Mouse (Mus musculus) embryonic facial prominence, embryonic 15.5 days (tissue): ENCODE results near the gene Ptprz1. TPM values are rescaled to one million over a fixed set of nuclear protein-coding genes. Genes with fewer than 3 reads are reported as not detected.

Experiments used
- ATAC-seq: fragments of 200-750 bp; cut with Nextera tagmentation; 2 replicates; pipeline ENCODE4 v1.8.0; 2017; ENCODE audit warnings: low read depth, moderate TSS enrichment; ENCODE audit not compliant: insufficient number of reproducible peaks, low FRiP score, low TSS enrichment
- H3K27ac ChIP-seq: fragments of 300-500 bp; sonication (generic); replicated peaks from 2 replicates; pipeline ENCODE4 v1.5.1; 2015; ENCODE audit warnings: mild to moderate bottlenecking, inconsistent platforms
- H3K27me3 ChIP-seq: fragments of 300-500 bp; sonication (generic); 2 replicates; pipeline ENCODE4 v1.6.1; 2015; ENCODE audit warnings: inconsistent platforms
- H3K36me3 ChIP-seq: fragments of 300-500 bp; sonication (generic); 2 replicates; pipeline ENCODE4 v1.6.1; 2015; ENCODE audit warnings: mild to moderate bottlenecking, inconsistent platforms
- H3K4me1 ChIP-seq: fragments of 300-500 bp; sonication (generic); 2 replicates; pipeline ENCODE4 v1.6.1; 2015; ENCODE audit warnings: inconsistent platforms
- H3K4me2 ChIP-seq: fragments of 300-500 bp; sonication (generic); replicated peaks from 2 replicates; pipeline ENCODE4 v1.6.1; 2015; ENCODE audit warnings: mild to moderate bottlenecking, inconsistent platforms
- H3K4me3 ChIP-seq: fragments of 300-500 bp; sonication (generic); replicated peaks from 2 replicates; pipeline ENCODE4 v1.5.1; 2015; ENCODE audit warnings: mild to moderate bottlenecking, inconsistent platforms
- H3K9ac ChIP-seq: fragments of 300-500 bp; sonication (generic); 2 replicates; pipeline ENCODE4 v1.6.1; 2015; ENCODE audit warnings: inconsistent platforms
- H3K9me3 ChIP-seq: fragments of 300-500 bp; sonication (generic); replicated peaks from 2 replicates; pipeline ENCODE4 v1.6.1; 2016; ENCODE audit warnings: inconsistent platforms
- WGBS: fragments of 180-500 bp; shearing (Covaris S2); methylation state at CpG from one replicate; pipeline ENCODE4 v1.1.7; 2015; 5-methylcytosine and 5-hydroxymethylcytosine counted together
- polyA plus RNA-seq: library from polyadenylated mRNA; unstranded; fragments of >200 nt; fragmentation: Nextera tagmentation; extraction: Ambion mirVana; gene quantifications from 2 replicates; pipeline ENCODE4 v1.2.1, GENCODE M21; 2015

Ptprz1 gene
- polyA plus RNA-seq, 1 experiment from 2014 or later, result 17.3 TPM

- no peak for ATAC-seq
- Histone ChIP-seq H3K4me2 (no peak overlapping the region), H3K9me3 (no peaks in the 10 kb centered on the region), H3K36me3 (no peaks in the 10 kb centered on the region), H3K9ac (no peak overlapping the region), H3K4me3 (no peak overlapping the region), H3K27me3 (no peaks in the 10 kb centered on the region), H3K27ac (no peak overlapping the region), H3K4me1 (no peaks in the 10 kb centered on the region)
- 7% methylated on average over 1 of the region's 1 CpGs for WGBS
Observed at GRCm38 (mm10) chr6:22922880-22923279, 47.6 kb downstream of the Ptprz1 start.

GRCm38 (mm10) chr6:22932768-22933265, 57.5 kb downstream of the Ptprz1 start:
- H3K36me3 ChIP-seq, result no peaks in the 10 kb centered on the region
- H3K4me2 ChIP-seq, result no peak overlapping the region
- H3K4me1 ChIP-seq, result no peaks in the 10 kb centered on the region
- H3K9me3 ChIP-seq, result no peaks in the 10 kb centered on the region
- H3K27me3 ChIP-seq, result no peaks in the 10 kb centered on the region
- no peak for ATAC-seq
- no peak overlapping the region for H3K4me3 ChIP-seq
- no peak overlapping the region for H3K27ac ChIP-seq
- WGBS, result 63% methylated on average over 2 of the region's 2 CpGs
- H3K9ac ChIP-seq, result no peak overlapping the region

- Histone ChIP-seq H3K27me3 (no peaks in the 10 kb centered on the region), H3K4me3 (no peak overlapping the region), H3K9ac (no peak overlapping the region), H3K36me3 (no peaks in the 10 kb centered on the region), H3K9me3 (no peaks in the 10 kb centered on the region), H3K4me1 (no peaks in the 10 kb centered on the region), H3K4me2 (no peak overlapping the region), H3K27ac (no peak overlapping the region)
- WGBS, result 63% methylated on average over 4 of the region's 4 CpGs
- ATAC-seq, result no peak
Observed at GRCm38 (mm10) chr6:22937126-22937525, 61.8 kb downstream of the Ptprz1 start.

- no peaks in the 10 kb centered on the region for H3K27me3 ChIP-seq
- no peaks in the 10 kb centered on the region for H3K36me3 ChIP-seq
- H3K27ac ChIP-seq, result no peak overlapping the region
- no peaks in the 10 kb centered on the region for H3K4me1 ChIP-seq
- no peak overlapping the region for H3K4me2 ChIP-seq
- no peak for ATAC-seq
- H3K9ac ChIP-seq, result no peak overlapping the region
- WGBS, result 67% methylated on average over 5 of the region's 5 CpGs
- H3K4me3 ChIP-seq, result no peak overlapping the region
- no peaks in the 10 kb centered on the region for H3K9me3 ChIP-seq
Observed at GRCm38 (mm10) chr6:22937526-22937925, 62.2 kb downstream of the Ptprz1 start.

GRCm38 (mm10) chr6:22944191-22944590, 68.9 kb downstream of the Ptprz1 start:
- H3K4me2 ChIP-seq, result no peak overlapping the region
- H3K36me3 ChIP-seq, result no peaks in the 10 kb centered on the region
- ATAC-seq, result no peak
- WGBS, result 89% methylated on average over 3 of the region's 3 CpGs
- H3K9me3 ChIP-seq, result no peaks in the 10 kb centered on the region
- no peaks in the 10 kb centered on the region for H3K4me1 ChIP-seq
- no peak overlapping the region for H3K4me3 ChIP-seq
- H3K9ac ChIP-seq, result no peak overlapping the region
- H3K27me3 ChIP-seq, result no peaks in the 10 kb centered on the region
- no peak overlapping the region for H3K27ac ChIP-seq

GRCm38 (mm10) chr6:22963374-22963773, 88.1 kb downstream of the Ptprz1 start:
- WGBS, result 84% methylated on average over 3 of the region's 3 CpGs
- H3K36me3 ChIP-seq, result no peaks in the 10 kb centered on the region
- H3K9me3 ChIP-seq, result no peaks in the 10 kb centered on the region
- H3K4me3 ChIP-seq, result no peak overlapping the region
- no peak overlapping the region for H3K4me2 ChIP-seq
- no peak overlapping the region for H3K9ac ChIP-seq
- ATAC-seq, result no peak
- no peak overlapping the region for H3K27ac ChIP-seq
- H3K4me1 ChIP-seq, result no peaks in the 10 kb centered on the region
- H3K27me3 ChIP-seq, result no peaks in the 10 kb centered on the region

- no peak overlapping the region for H3K4me3 ChIP-seq
- no peaks in the 10 kb centered on the region for H3K27me3 ChIP-seq
- WGBS, result 53% methylated on average over 2 of the region's 2 CpGs
- no peak overlapping the region for H3K9ac ChIP-seq
- H3K27ac ChIP-seq, result no peak overlapping the region
- no peak for ATAC-seq
- H3K4me1 ChIP-seq, result no peaks in the 10 kb centered on the region
- H3K9me3 ChIP-seq, result no peaks in the 10 kb centered on the region
- no peaks in the 10 kb centered on the region for H3K36me3 ChIP-seq
- no peak overlapping the region for H3K4me2 ChIP-seq
Observed at GRCm38 (mm10) chr6:22968073-22968472, 92.8 kb downstream of the Ptprz1 start.

GRCm38 (mm10) chr6:22983769-22984519, 108.6 kb downstream of the Ptprz1 start:
- no peak overlapping the region for H3K4me3 ChIP-seq
- H3K4me2 ChIP-seq, result peak overlapping the region; percentile 33; the same call in 1 of the 2 replicates
- 1% methylated on average over 9 of the region's 9 CpGs for WGBS
- no peak for ATAC-seq
- H3K27ac ChIP-seq, result no peak overlapping the region
- no peak overlapping the region for H3K9ac ChIP-seq
- no peaks in the 10 kb centered on the region; the same call in 1 of the 2 replicates for H3K4me1 ChIP-seq
- no peaks in the 10 kb centered on the region for H3K27me3 ChIP-seq
- H3K9me3 ChIP-seq, result 0 out of 2 replicates have a peak, but pooled peaks cover 2% of the 10 kb centered on the region
- H3K36me3 ChIP-seq, result peaks cover 5% of the 10 kb centered on the region; the same call in 1 of the 2 replicates

GRCm38 (mm10) chr6:22984520-22985154, 109.3 kb downstream of the Ptprz1 start:
- Histone ChIP-seq H3K27me3 (no peaks in the 10 kb centered on the region), H3K36me3 (peaks cover 5% of the 10 kb centered on the region; the same call in 1 of the 2 replicates), H3K9me3 (0 out of 2 replicates have a peak, but pooled peaks cover 2% of the 10 kb centered on the region), H3K9ac (no peak overlapping the region), H3K27ac (no peak overlapping the region), H3K4me2 (peak overlapping the region; percentile 33; the same call in 1 of the 2 replicates), H3K4me1 (no peaks in the 10 kb centered on the region; the same call in 1 of the 2 replicates), H3K4me3 (no peak overlapping the region)
- no peak for ATAC-seq
- WGBS, result 6% methylated on average over 5 of the region's 5 CpGs

GRCm38 (mm10) chr6:23003152-23003551, 127.8 kb downstream of the Ptprz1 start:
- no peaks in the 10 kb centered on the region for H3K9me3 ChIP-seq
- WGBS, result 16% methylated on average over 3 of the region's 3 CpGs
- H3K4me3 ChIP-seq, result no peak overlapping the region

GRCm38 (mm10) chr6:23014988-23015613, 139.8 kb downstream of the Ptprz1 start:
- no peaks in the 10 kb centered on the region for H3K4me1 ChIP-seq
- H3K9me3 ChIP-seq, result no peaks in the 10 kb centered on the region
- no peak overlapping the region for H3K27ac ChIP-seq
- no peaks in the 10 kb centered on the region for H3K27me3 ChIP-seq
- no peak overlapping the region for H3K4me3 ChIP-seq
- no peaks in the 10 kb centered on the region for H3K36me3 ChIP-seq
- H3K9ac ChIP-seq, result no peak overlapping the region
- H3K4me2 ChIP-seq, result no peak overlapping the region
- WGBS, result 63% methylated on average over 4 of the region's 4 CpGs
- no peak for ATAC-seq

More at GRCm38 (mm10) chr6:23003152-23003551, 127.8 kb downstream of the Ptprz1 start:
- H3K4me2 ChIP-seq, result no peak overlapping the region
- H3K27me3 ChIP-seq, result no peaks in the 10 kb centered on the region
- no peaks in the 10 kb centered on the region for H3K36me3 ChIP-seq
- H3K9ac ChIP-seq, result no peak overlapping the region
- no peak overlapping the region for H3K27ac ChIP-seq
- no peak for ATAC-seq
- no peaks in the 10 kb centered on the region for H3K4me1 ChIP-seq
